Mouse (Mus musculus) intestine, embryonic 14.5 days (tissue): ENCODE measurements around the gene Astn2. TPM values are rescaled to one million over a fixed set of nuclear protein-coding genes. Genes with fewer than 3 reads are reported as not detected.

ENCODE experiments used
- ATAC-seq: fragments of 200-750 bp; cut with Nextera tagmentation; replicated peaks from 2 replicates; pipeline ENCODE4 v1.8.0; 2017; ENCODE audit warnings: low read depth, moderate number of reproducible peaks, moderate TSS enrichment, moderate library complexity; ENCODE audit not compliant: low FRiP score, low TSS enrichment
- DNase-seq: peaks from one replicate; pipeline ENCODE4 v3.0.0-alpha.2; 2018; ENCODE audit warnings: low spot score
- H3K27ac ChIP-seq: fragments of 300-500 bp; sonication (generic); 2 replicates; pipeline ENCODE4 v1.5.1; 2014; ENCODE audit warnings: low read depth, mild to moderate bottlenecking, control low read depth
- H3K27me3 ChIP-seq: fragments of 300-500 bp; sonication (generic); replicated peaks from 2 replicates; pipeline ENCODE4 v1.6.1; 2014; ENCODE audit warnings: low read length, control low read depth; ENCODE audit not compliant: control insufficient read depth, insufficient read depth
- H3K36me3 ChIP-seq: fragments of 300-500 bp; sonication (generic); 2 replicates; pipeline ENCODE4 v1.6.1; 2014; ENCODE audit warnings: low read length, control low read depth; ENCODE audit not compliant: control insufficient read depth, insufficient read depth
- H3K4me1 ChIP-seq: fragments of 300-500 bp; sonication (generic); replicated peaks from 2 replicates; pipeline ENCODE4 v1.6.1; 2014; ENCODE audit warnings: low read length, control low read depth, mixed read lengths; ENCODE audit not compliant: control insufficient read depth, insufficient read depth
- H3K4me2 ChIP-seq: fragments of 300-500 bp; sonication (generic); 2 replicates; pipeline ENCODE4 v1.6.1; 2014; ENCODE audit warnings: low read length
- H3K4me3 ChIP-seq: fragments of 300-500 bp; sonication (generic); 2 replicates; pipeline ENCODE4 v1.5.1; 2014; ENCODE audit warnings: low read depth, low read length, control low read depth, mixed read lengths
- H3K9ac ChIP-seq: fragments of 300-500 bp; sonication (generic); 2 replicates; pipeline ENCODE4 v1.6.1; 2014; ENCODE audit warnings: mild to moderate bottlenecking, low read length
- H3K9me3 ChIP-seq: fragments of 300-500 bp; sonication (generic); 2 replicates; pipeline ENCODE4 v1.6.1; 2016; ENCODE audit warnings: low read length, control low read depth; ENCODE audit not compliant: control insufficient read depth
- WGBS: fragments of 180-500 bp; shearing (Covaris S2); extraction: QIAGEN DNeasy Blood & Tissue Kit; methylation state at CpG from one replicate; pipeline ENCODE4 v1.1.7; 2014; 5-methylcytosine and 5-hydroxymethylcytosine counted together
- polyA plus RNA-seq: library from polyadenylated mRNA; unstranded; fragments of >200 nt; fragmentation: Nextera tagmentation; extraction: Ambion mirVana; gene quantifications from 2 replicates; pipeline ENCODE4 v1.2.1, GENCODE M21; 2014

Astn2 gene
- polyA plus RNA-seq, 1 experiment from 2014 or later: 0.96 TPM

GRCm38 (mm10) chr4:65391001-65391400 is 1013.4 kb downstream of the Astn2 start:
- Histone ChIP-seq H3K36me3 (no peaks in the 10 kb centered on the region), H3K4me1 (no peaks in the 10 kb centered on the region), H3K4me2 (no peak overlapping the region), H3K27ac (no peak overlapping the region), H3K9ac (no peak overlapping the region), H3K4me3 (no peak overlapping the region), H3K27me3 (no peaks in the 10 kb centered on the region), H3K9me3 (no peaks in the 10 kb centered on the region)
- ATAC-seq (no peak), DNase-seq (no peak)
- 57% methylated on average over 4 of the region's 4 CpGs for WGBS

DNA sequence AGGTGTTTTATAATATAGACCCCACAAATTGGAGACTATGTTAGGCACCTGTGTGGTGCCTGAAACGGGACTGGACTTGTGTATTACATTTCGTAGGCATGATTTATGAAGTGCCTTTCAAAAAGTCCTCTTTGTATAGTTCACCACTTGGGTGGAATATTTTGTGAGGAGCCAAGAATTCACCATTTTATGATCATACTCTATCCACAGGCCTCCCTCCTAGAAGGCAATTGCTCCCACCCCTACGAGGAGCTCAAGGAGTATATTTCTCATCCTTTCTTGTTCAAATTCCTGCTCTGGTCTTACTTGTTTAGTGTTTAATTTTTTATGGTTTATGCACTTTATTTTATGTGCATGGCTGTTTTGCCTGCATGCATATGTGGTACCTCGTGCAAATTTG is 1021.3 kb downstream of the Astn2 start:
- H3K4me3 ChIP-seq: no peak overlapping the region
- no peaks in the 10 kb centered on the region for H3K4me1 ChIP-seq
- H3K27me3 ChIP-seq: no peaks in the 10 kb centered on the region
- ATAC-seq (no peak), DNase-seq (no peak)
- H3K36me3 ChIP-seq: no peaks in the 10 kb centered on the region
- no peaks in the 10 kb centered on the region for H3K9me3 ChIP-seq
- 83% methylated on average over 4 of the region's 4 CpGs for WGBS
- no peak overlapping the region for H3K27ac ChIP-seq
- H3K4me2 ChIP-seq: no peak overlapping the region
- no peak overlapping the region for H3K9ac ChIP-seq

GRCm38 (mm10) chr4:65379461-65379860 is 1025.0 kb downstream of the Astn2 start:
- no peak overlapping the region for H3K27ac ChIP-seq
- no peak overlapping the region for H3K9ac ChIP-seq
- no peaks in the 10 kb centered on the region for H3K9me3 ChIP-seq
- no peak overlapping the region for H3K4me3 ChIP-seq
- H3K36me3 ChIP-seq: no peaks in the 10 kb centered on the region
- no peak for ATAC-seq
- H3K4me1 ChIP-seq: no peaks in the 10 kb centered on the region
- DNase-seq: no peak
- 93% methylated on average over 4 of the region's 4 CpGs for WGBS
- no peaks in the 10 kb centered on the region for H3K27me3 ChIP-seq
- no peak overlapping the region for H3K4me2 ChIP-seq

- no peaks in the 10 kb centered on the region for H3K9me3 ChIP-seq
- H3K27ac ChIP-seq: no peak overlapping the region
- H3K4me1 ChIP-seq: no peaks in the 10 kb centered on the region
- WGBS: 76% methylated on average over 2 of the region's 2 CpGs
- H3K36me3 ChIP-seq: no peaks in the 10 kb centered on the region
- ATAC-seq: no peak
- H3K9ac ChIP-seq: no peak overlapping the region
- DNase-seq: no peak
- no peak overlapping the region for H3K4me2 ChIP-seq
- no peak overlapping the region for H3K4me3 ChIP-seq
- no peaks in the 10 kb centered on the region for H3K27me3 ChIP-seq
Measured at GRCm38 (mm10) chr4:65376571-65376970, 1027.8 kb downstream of the Astn2 start.

DNA sequence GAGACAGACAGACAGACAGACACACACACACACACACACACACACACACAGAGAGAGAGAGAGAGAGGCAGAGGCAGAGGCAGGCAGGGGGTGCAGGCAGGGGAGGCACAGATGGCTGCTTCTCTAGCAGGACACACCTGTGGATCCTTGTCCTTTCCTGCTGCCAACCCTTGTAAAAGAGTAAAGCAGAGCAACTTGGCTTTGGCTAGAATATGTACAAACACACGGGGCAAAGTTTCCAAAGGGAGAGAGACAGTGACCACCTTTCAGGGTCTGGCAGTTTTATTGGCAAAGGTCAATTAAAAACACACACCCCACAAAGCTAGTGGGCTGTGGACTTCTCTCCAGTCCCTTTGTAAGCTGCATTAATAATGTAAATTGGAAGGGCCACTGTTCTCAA is 1030.6 kb downstream of the Astn2 start:
- no peaks in the 10 kb centered on the region for H3K27me3 ChIP-seq
- no peaks in the 10 kb centered on the region for H3K36me3 ChIP-seq
- DNase-seq (no peak), ATAC-seq (no peak)
- H3K9ac ChIP-seq: no peak overlapping the region
- no peak overlapping the region for H3K27ac ChIP-seq
- no peak overlapping the region for H3K4me3 ChIP-seq
- 45% methylated on average over 1 of the region's 1 CpGs for WGBS
- no peaks in the 10 kb centered on the region for H3K4me1 ChIP-seq
- no peak overlapping the region for H3K4me2 ChIP-seq
- H3K9me3 ChIP-seq: no peaks in the 10 kb centered on the region

- Histone ChIP-seq H3K9me3 (no peaks in the 10 kb centered on the region), H3K4me1 (no peaks in the 10 kb centered on the region), H3K36me3 (no peaks in the 10 kb centered on the region), H3K27me3 (no peaks in the 10 kb centered on the region), H3K4me2 (no peak overlapping the region), H3K4me3 (no peak overlapping the region), H3K9ac (no peak overlapping the region), H3K27ac (no peak overlapping the region)
- WGBS: 94% methylated on average over 3 of the region's 3 CpGs
- ATAC-seq: no peak
- DNase-seq: no peak
Measured at GRCm38 (mm10) chr4:65372731-65373130, 1031.7 kb downstream of the Astn2 start.

GRCm38 (mm10) chr4:65367135-65367534 is 1037.3 kb downstream of the Astn2 start:
- H3K4me3 ChIP-seq: no peak overlapping the region
- H3K36me3 ChIP-seq: no peaks in the 10 kb centered on the region
- no peak overlapping the region for H3K27ac ChIP-seq
- H3K4me2 ChIP-seq: no peak overlapping the region
- ATAC-seq (no peak), DNase-seq (no peak)
- H3K4me1 ChIP-seq: no peaks in the 10 kb centered on the region
- H3K9ac ChIP-seq: no peak overlapping the region
- H3K9me3 ChIP-seq: no peaks in the 10 kb centered on the region
- no peaks in the 10 kb centered on the region for H3K27me3 ChIP-seq

DNA sequence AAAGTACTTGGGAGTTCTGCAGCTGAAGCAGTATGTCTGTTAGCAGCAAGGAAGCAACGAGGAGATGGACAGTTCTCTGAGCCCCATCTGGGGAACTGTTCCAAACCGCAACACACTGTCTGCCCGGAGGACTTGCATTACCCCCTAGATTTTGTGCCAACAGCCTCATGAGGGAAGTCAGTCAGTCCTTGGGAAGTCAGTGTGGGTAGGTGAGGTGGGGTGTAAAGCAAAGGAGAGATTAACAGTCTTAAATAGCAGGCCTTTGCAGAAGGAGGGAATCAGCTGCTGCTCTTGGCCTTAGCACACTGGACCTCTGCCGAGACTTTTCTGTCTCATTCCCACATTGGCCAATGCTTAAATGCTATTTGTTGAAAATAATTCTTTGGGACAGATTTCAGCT is 1049.8 kb downstream of the Astn2 start:
- H3K4me1 ChIP-seq: no peaks in the 10 kb centered on the region
- no peaks in the 10 kb centered on the region for H3K27me3 ChIP-seq
- no peak overlapping the region for H3K9ac ChIP-seq
- no peaks in the 10 kb centered on the region for H3K9me3 ChIP-seq
- H3K4me3 ChIP-seq: no peak overlapping the region
- DNase-seq (no peak), ATAC-seq (no peak)
- 72% methylated on average over 4 of the region's 4 CpGs for WGBS
- no peak overlapping the region for H3K27ac ChIP-seq
- H3K36me3 ChIP-seq: no peaks in the 10 kb centered on the region
- no peak overlapping the region for H3K4me2 ChIP-seq

DNA sequence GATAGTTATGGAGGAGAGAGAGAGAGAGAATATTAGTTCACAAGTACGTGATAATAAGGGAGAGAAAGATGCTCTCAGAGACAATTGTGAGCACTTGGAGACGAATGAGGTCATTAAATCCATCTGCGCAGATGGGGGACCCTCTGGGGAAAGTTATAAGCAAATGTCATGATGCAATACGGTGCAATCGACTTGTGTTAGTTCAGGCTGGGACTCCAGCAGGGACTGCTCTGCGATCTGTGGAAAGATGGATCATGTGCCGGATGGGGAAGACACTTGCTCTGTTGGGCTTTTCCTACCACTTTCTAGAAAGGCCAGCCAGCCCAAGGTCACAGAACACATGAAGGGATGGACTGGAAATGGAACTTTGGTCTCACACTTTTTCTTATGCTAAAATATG is 1053.9 kb downstream of the Astn2 start:
- no peak overlapping the region for H3K27ac ChIP-seq
- no peaks in the 10 kb centered on the region for H3K4me1 ChIP-seq
- no peaks in the 10 kb centered on the region for H3K27me3 ChIP-seq
- no peak overlapping the region for H3K9ac ChIP-seq
- H3K4me3 ChIP-seq: no peak overlapping the region
- ATAC-seq: no peak
- no peaks in the 10 kb centered on the region for H3K9me3 ChIP-seq
- WGBS: 63% methylated on average over 7 of the region's 7 CpGs
- no peaks in the 10 kb centered on the region for H3K36me3 ChIP-seq
- DNase-seq: no peak
- H3K4me2 ChIP-seq: no peak overlapping the region
